Mouse (Mus musculus) liver, embryonic 13.5 days (tissue): ENCODE data around the gene Gprin3. TPM values are rescaled to one million over a fixed set of nuclear protein-coding genes. Genes with fewer than 3 reads are reported as not detected.
"Not testable (repeated sequence)": the region's sequence is repeated elsewhere in the genome, so short reads cannot be mapped to it uniquely, and the experiment has no call there.

Experiments used
- ATAC-seq: fragments of 200-750 bp; cut with Nextera tagmentation; 2 replicates; pipeline ENCODE4 v1.8.0; 2017; ENCODE audit warnings: low read depth, mild to moderate bottlenecking, moderate number of reproducible peaks, moderate library complexity
- DNase-seq: peaks from one replicate; pipeline ENCODE4 v3.0.0; 2022
- H3K27ac ChIP-seq: fragments of 300-500 bp; sonication (generic); 2 replicates; pipeline ENCODE4 v1.5.1; 2015; ENCODE audit warnings: moderate library complexity, mild to moderate bottlenecking, inconsistent platforms
- H3K27me3 ChIP-seq: fragments of 300-500 bp; sonication (generic); 2 replicates; pipeline ENCODE4 v1.6.1; 2015; ENCODE audit warnings: mild to moderate bottlenecking, inconsistent platforms
- H3K36me3 ChIP-seq: fragments of 300-500 bp; sonication (generic); 2 replicates; pipeline ENCODE4 v1.6.1; 2015; ENCODE audit warnings: mild to moderate bottlenecking, inconsistent platforms
- H3K4me1 ChIP-seq: fragments of 300-500 bp; sonication (generic); replicated peaks from 2 replicates; pipeline ENCODE4 v1.6.1; 2015; ENCODE audit warnings: inconsistent platforms
- H3K4me2 ChIP-seq: fragments of 300-500 bp; sonication (generic); 2 replicates; pipeline ENCODE4 v1.6.1; 2015; ENCODE audit warnings: inconsistent platforms, mild to moderate bottlenecking, moderate library complexity
- H3K4me3 ChIP-seq: fragments of 300-500 bp; sonication (generic); replicated peaks from 2 replicates; pipeline ENCODE4 v1.5.1; 2015; ENCODE audit warnings: mild to moderate bottlenecking, inconsistent platforms
- H3K9ac ChIP-seq: fragments of 300-500 bp; sonication (generic); 2 replicates; pipeline ENCODE4 v1.6.1; 2015; ENCODE audit warnings: mild to moderate bottlenecking, inconsistent platforms
- H3K9me3 ChIP-seq: fragments of 300-500 bp; sonication (generic); replicated peaks from 2 replicates; pipeline ENCODE4 v1.6.1; 2016; ENCODE audit warnings: inconsistent platforms
- WGBS: fragments of 180-500 bp; shearing (Covaris S2); methylation state at CpG from one replicate; pipeline ENCODE4 v1.1.7; 2015; ENCODE audit not compliant: insufficient replicate concordance; 5-methylcytosine and 5-hydroxymethylcytosine counted together
- polyA plus RNA-seq: library from polyadenylated mRNA; unstranded; fragments of >200 nt; fragmentation: Nextera tagmentation; extraction: Ambion mirVana; gene quantifications from 2 replicates; pipeline ENCODE4 v1.2.1, GENCODE M21; 2015

The Gprin3 gene
- polyA plus RNA-seq, 1 experiment from 2014 or later = 0.07 TPM

DNA sequence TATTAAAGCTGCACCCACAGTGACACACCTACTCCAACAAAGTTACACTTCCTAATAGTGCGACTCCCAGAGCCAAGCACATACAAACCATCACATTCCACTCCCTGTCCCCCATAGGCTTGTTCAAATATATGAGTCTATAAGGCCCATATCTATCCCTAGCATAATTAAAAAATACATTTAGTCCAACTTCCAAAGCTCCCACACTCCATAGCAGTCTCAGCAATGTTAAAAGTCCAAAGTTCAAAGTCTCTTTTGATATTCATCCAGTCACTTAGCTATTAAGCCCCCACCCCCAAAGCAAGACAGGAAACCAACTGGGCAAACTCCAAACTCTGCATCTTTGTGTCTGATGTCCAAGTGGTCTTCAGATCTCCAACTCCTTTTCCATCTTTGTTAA is 84.9 kb downstream of the Gprin3 start:
- no peak for ATAC-seq
- 44% methylated on average over 1 of the region's 1 CpGs for WGBS
- H3K4me2 ChIP-seq = no peak overlapping the region
- no peak overlapping the region for H3K4me3 ChIP-seq
- no peaks in the 10 kb centered on the region for H3K4me1 ChIP-seq
- DNase-seq = no peak
- no peaks in the 10 kb centered on the region for H3K9me3 ChIP-seq
- no peak overlapping the region for H3K27ac ChIP-seq
- H3K36me3 ChIP-seq = no peaks in the 10 kb centered on the region
- no peaks in the 10 kb centered on the region for H3K27me3 ChIP-seq
- no peak overlapping the region for H3K9ac ChIP-seq

DNA sequence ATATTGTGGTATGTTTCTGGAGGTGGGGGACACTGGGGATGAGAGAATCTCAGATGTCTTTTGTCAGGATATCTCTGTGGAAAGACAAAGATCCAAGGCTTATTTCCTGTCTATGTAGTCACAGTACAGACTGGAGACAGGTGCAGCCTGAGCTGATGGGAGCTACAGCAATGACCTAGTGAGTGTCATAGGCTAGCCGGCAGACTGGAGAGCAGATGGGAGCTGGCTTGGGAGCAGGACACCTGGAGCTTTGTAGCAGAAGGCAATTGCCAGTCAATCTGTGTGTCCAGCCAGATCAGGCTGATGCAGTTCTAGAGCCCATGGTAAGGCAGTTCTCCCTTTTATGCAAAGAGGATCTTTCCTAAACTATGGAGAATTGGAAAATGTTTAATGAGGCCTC is 97.8 kb downstream of the Gprin3 start:
- Histone ChIP-seq H3K4me1 (no peaks in the 10 kb centered on the region), H3K27me3 (no peaks in the 10 kb centered on the region), H3K4me2 (no peak overlapping the region), H3K9ac (no peak overlapping the region), H3K27ac (no peak overlapping the region), H3K36me3 (no peaks in the 10 kb centered on the region), H3K4me3 (no peak overlapping the region), H3K9me3 (no peaks in the 10 kb centered on the region)
- DNase-seq = no peak
- WGBS = 71% methylated on average over 1 of the region's 1 CpGs
- ATAC-seq = no peak

DNA sequence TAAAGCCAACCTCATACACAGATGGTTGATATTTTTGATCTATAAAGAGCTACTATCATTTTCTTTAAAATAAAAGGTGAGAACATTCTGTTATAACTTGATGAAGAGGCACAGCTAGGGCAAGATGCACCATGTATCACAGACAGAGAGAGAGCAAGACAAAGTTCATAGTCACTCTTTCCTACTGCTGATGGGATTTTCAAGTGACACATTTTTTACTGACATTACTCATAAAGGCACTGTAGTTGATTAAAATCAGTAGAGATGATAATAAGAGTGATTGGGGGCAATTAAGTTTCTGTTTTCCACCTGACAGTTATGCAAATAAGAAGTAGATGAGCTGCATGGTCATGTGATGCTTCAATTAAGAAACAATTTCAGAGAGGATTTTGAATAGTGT is 110.2 kb downstream of the Gprin3 start:
- Histone ChIP-seq H3K4me1 (no peaks in the 10 kb centered on the region), H3K27ac (no peak overlapping the region), H3K9ac (no peak overlapping the region), H3K9me3 (no peaks in the 10 kb centered on the region), H3K36me3 (no peaks in the 10 kb centered on the region), H3K4me2 (no peak overlapping the region), H3K27me3 (no peaks in the 10 kb centered on the region), H3K4me3 (no peak overlapping the region)
- no peak for ATAC-seq
- DNase-seq = no peak

DNA sequence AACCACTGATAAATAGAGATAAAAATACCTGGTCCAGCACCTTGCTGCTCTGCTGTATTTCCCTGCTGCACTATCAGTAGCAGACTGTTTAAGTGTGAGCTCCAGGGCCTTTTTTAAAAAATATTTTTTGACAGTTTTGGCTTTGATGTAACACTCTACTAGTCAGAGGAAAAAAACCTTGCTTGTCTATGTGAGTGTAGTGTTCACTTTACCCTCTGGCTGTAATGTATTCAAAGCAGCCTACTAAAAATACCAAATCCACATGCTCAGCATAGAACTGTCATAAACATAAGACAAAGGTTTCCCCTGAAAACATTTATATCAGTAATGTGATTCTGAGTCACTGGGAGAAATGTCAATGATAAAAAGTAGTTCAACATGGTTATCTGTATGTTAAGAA is 111.0 kb downstream of the Gprin3 start:
- no peak overlapping the region for H3K4me2 ChIP-seq
- no peak overlapping the region for H3K9ac ChIP-seq
- ATAC-seq (no peak), DNase-seq (no peak)
- no peaks in the 10 kb centered on the region for H3K9me3 ChIP-seq
- H3K4me1 ChIP-seq = no peaks in the 10 kb centered on the region
- H3K27me3 ChIP-seq = no peaks in the 10 kb centered on the region
- H3K36me3 ChIP-seq = no peaks in the 10 kb centered on the region
- H3K27ac ChIP-seq = no peak overlapping the region
- H3K4me3 ChIP-seq = no peak overlapping the region

DNA sequence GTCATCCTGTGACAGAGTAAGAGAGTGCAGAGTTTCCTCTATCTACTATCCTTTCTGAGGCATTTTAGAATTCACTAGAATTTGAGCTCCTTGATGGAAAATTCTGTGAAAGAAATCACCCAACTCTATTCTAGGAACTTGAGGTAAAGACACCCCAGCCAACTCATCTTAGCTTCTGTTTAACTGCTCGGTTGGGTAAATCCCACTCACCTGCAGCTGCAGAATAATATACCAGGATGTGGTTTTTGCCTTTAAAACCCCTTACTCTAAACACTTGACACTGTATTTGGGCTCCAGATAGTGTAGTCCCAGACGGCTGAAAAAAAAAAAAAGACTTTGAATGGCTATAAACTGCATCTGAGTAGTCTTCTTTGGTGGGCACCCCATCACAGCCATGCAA is 112.9 kb downstream of the Gprin3 start:
- H3K4me1 ChIP-seq = no peaks in the 10 kb centered on the region
- WGBS = 47% methylated on average over 2 of the region's 2 CpGs
- no peaks in the 10 kb centered on the region for H3K27me3 ChIP-seq
- H3K9ac ChIP-seq = no peak overlapping the region
- ATAC-seq (no peak), DNase-seq (no peak)
- no peak overlapping the region for H3K4me2 ChIP-seq
- no peaks in the 10 kb centered on the region for H3K9me3 ChIP-seq
- no peaks in the 10 kb centered on the region for H3K36me3 ChIP-seq
- no peak overlapping the region for H3K4me3 ChIP-seq
- no peak overlapping the region for H3K27ac ChIP-seq

DNA sequence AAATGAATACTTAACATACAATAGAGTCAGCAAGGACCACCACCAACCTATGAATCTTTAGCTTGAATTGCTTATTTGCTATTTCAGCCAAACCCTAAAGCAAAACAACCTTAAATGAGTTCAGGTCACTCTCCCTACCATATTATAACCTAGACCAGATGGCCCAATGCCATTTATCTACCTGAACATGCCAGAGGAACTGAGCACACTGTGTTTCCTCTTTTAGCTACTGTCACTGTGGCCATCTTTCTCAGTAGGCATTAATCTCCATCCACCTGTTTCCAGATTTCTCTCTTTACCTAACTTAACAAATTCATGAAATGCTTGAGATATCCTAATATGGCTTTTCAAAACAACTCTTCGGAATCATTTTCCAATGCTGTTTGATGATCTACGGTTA is 114.9 kb downstream of the Gprin3 start:
- no peaks in the 10 kb centered on the region for H3K36me3 ChIP-seq
- H3K4me1 ChIP-seq = no peaks in the 10 kb centered on the region
- no peak overlapping the region for H3K27ac ChIP-seq
- H3K4me3 ChIP-seq = no peak overlapping the region
- no peak overlapping the region for H3K4me2 ChIP-seq
- H3K27me3 ChIP-seq = no peaks in the 10 kb centered on the region
- ATAC-seq (no peak), DNase-seq (no peak)
- H3K9ac ChIP-seq = no peak overlapping the region
- H3K9me3 ChIP-seq = no peaks in the 10 kb centered on the region
- 70% methylated on average over 2 of the region's 2 CpGs for WGBS

DNA sequence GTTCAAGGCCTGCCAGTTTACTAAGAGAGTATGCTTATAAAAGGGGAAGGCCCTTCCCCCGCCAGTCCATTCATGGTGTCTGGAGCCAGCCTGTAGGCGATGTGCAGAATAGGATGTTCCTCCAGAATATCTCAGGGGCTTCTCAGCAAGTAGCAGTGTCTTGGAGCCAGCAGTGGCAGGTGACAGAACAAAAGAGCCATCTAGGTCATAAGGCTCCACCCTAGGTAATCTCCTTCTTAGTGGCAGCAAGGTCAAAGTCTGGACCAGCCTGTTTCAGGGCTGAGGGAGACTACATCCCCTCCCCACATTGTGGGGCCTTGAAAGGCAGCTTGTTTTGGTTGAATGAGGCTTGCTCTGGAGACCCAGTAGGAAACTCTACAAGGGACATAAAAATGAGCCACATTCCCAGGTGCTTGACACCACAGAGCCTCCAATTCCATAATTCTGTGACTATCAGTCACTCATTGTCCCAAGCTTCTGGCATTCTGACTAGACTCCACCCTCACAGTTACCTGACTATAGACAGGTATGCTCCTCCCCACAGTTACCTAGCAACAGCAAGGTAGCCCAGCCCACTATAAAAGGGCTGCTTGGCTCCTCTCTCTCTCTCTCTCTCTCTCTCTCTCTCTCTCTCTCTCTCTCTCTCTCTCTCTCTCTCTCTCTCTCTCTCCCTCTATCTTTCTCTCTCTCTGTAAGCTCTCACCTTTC is 121.7 kb downstream of the Gprin3 start:
- not testable (repeated sequence) for H3K4me3 ChIP-seq, ATAC-seq, H3K27me3 ChIP-seq, DNase-seq, H3K9me3 ChIP-seq, H3K9ac ChIP-seq, H3K4me2 ChIP-seq, H3K27ac ChIP-seq, H3K36me3 ChIP-seq, H3K4me1 ChIP-seq
- WGBS = 51% methylated on average over 2 of the region's 2 CpGs

DNA sequence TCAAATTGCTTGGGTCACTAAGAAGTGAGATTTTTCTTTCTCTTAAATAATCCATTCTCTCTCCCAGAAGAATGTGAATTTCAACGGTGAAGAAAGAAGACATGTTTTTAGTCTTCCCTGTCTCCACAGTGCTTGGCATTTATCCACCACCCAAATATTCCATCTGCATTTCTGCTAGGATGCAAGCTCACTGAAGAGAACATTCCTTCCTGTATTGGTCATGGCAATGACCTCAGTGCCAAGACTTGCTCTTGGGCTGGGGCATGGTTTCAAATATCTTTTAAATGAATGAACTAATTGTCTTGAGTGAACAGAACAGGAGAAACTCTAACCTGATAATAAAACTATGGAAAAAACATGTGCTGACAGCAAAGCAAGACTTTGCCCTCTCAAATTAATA is 123.1 kb downstream of the Gprin3 start:
- H3K36me3 ChIP-seq = no peaks in the 10 kb centered on the region
- H3K4me3 ChIP-seq = no peak overlapping the region
- no peak overlapping the region for H3K9ac ChIP-seq
- 59% methylated on average over 1 of the region's 1 CpGs for WGBS
- no peaks in the 10 kb centered on the region for H3K9me3 ChIP-seq
- no peaks in the 10 kb centered on the region for H3K27me3 ChIP-seq
- DNase-seq (no peak), ATAC-seq (no peak)
- H3K27ac ChIP-seq = no peak overlapping the region
- no peak overlapping the region for H3K4me2 ChIP-seq
- H3K4me1 ChIP-seq = no peaks in the 10 kb centered on the region

Other genes starting within 250 kb of the Gprin3 start
- 3.5 and 4.3 TPM in 2 replicates for gene Tigd2, start 217.4 kb downstream of the Gprin3 start, polyA plus RNA-seq